7 mouse cellular contexts compared by ENCODE assay signal in genomic region chr7:122288605-122289242, GRCm38 (mm10). TPM values are rescaled to one million over a fixed set of nuclear protein-coding genes. Genes with fewer than 3 reads are reported as not detected.
A peak's percentile ranks its signal among the peaks of the same experiment; 100 is the strongest.
DNase-seq lines count a peak whose midpoint lies in the region; ATAC-seq and TF ChIP-seq lines count a peak whose summit lies in the region.

TSS of gene Prkcb (plus strand) at chr7:122288751.

- no peak for TF ChIP-seq CTCF in bone marrow macrophage, adult 2 months (IDR thresholded peaks at IDR 0.05; ENCODE audit: low read depth, low read length)
- no peak for TF ChIP-seq CTCF in spleen, adult 2 months (IDR thresholded peaks at IDR 0.05; ENCODE audit: extremely low read depth, insufficient read depth, insufficient read length, insufficient replicate concordance)

- H3K9ac ChIP-seq in embryonic facial prominence, embryonic 15.5 days = peak within 1 kb of the TSS; percentile 15; the same call in 1 of the 2 replicates
- peak within 1 kb of the TSS; percentile 61; the same call in 1 of the 2 replicates for H3K9ac ChIP-seq in heart, embryonic 11.5 days (ENCODE audit: low read depth, low read length)
- H3K9ac ChIP-seq in kidney, embryonic 16.5 days (replicated peaks; ENCODE audit: low read length) = peak within 1 kb of the TSS; percentile 48; the same call in 1 of the 2 replicates
- H3K9ac ChIP-seq in limb, embryonic 15.5 days = peak within 1 kb of the TSS; percentile 39
- peak within 1 kb of the TSS; percentile 83 for H3K9ac ChIP-seq in midbrain, embryonic 16.5 days (ENCODE audit: low read depth, low read length)

- H3K4me1 ChIP-seq in bone marrow macrophage, adult 2 months (ENCODE audit: control insufficient read depth, insufficient read depth, low read length) = no peaks in the 10 kb centered on the region
- H3K4me1 ChIP-seq in embryonic facial prominence, embryonic 15.5 days = peaks cover 16% of the 10 kb centered on the region
- H3K4me1 ChIP-seq in heart, embryonic 11.5 days (ENCODE audit: control insufficient read depth, insufficient read depth, low read length) = peaks cover 8% of the 10 kb centered on the region; the same call in 1 of the 2 replicates
- peaks cover 17% of the 10 kb centered on the region for H3K4me1 ChIP-seq in kidney, embryonic 16.5 days (ENCODE audit: insufficient read depth, low read length)
- peaks cover 15% of the 10 kb centered on the region for H3K4me1 ChIP-seq in limb, embryonic 15.5 days
- H3K4me1 ChIP-seq in midbrain, embryonic 16.5 days (ENCODE audit: control insufficient read depth, insufficient read depth, low read length) = peaks cover 13% of the 10 kb centered on the region
- H3K4me1 ChIP-seq in spleen, adult 2 months (ENCODE audit: control insufficient read depth, insufficient read depth, insufficient read length) = peaks cover 16% of the 10 kb centered on the region; the same call in 1 of the 2 replicates

- no peaks in the 10 kb centered on the region for H3K9me3 ChIP-seq in embryonic facial prominence, embryonic 15.5 days (replicated peaks)
- H3K9me3 ChIP-seq in heart, embryonic 11.5 days (replicated peaks; ENCODE audit: control insufficient read depth, low read length) = no peaks in the 10 kb centered on the region
- no peaks in the 10 kb centered on the region for H3K9me3 ChIP-seq in kidney, embryonic 16.5 days (ENCODE audit: low read length)
- H3K9me3 ChIP-seq in limb, embryonic 15.5 days = no peaks in the 10 kb centered on the region
- no peaks in the 10 kb centered on the region for H3K9me3 ChIP-seq in midbrain, embryonic 16.5 days (replicated peaks; ENCODE audit: control insufficient read depth, low read length, poor library complexity, severe bottlenecking)

- 7% methylated on average over 32 of the region's 42 CpGs for WGBS in embryonic facial prominence, embryonic 15.5 days
- 8% methylated on average over 33 of the region's 42 CpGs for WGBS in heart, embryonic 11.5 days (ENCODE audit: insufficient replicate concordance)
- 11% methylated on average over 23 of the region's 42 CpGs for WGBS in kidney, embryonic 16.5 days
- 5% methylated on average over 40 of the region's 42 CpGs for WGBS in limb, embryonic 15.5 days
- WGBS in midbrain, embryonic 16.5 days = 3% methylated on average over 41 of the region's 42 CpGs
- WGBS in spleen, adult 2 months = 15% methylated on average over 21 of the region's 42 CpGs

- peak within 1 kb of the TSS; percentile 87 for H3K4me3 ChIP-seq in bone marrow macrophage, adult 2 months (ENCODE audit: insufficient read depth, low read length)
- H3K4me3 ChIP-seq in embryonic facial prominence, embryonic 15.5 days (replicated peaks) = peak within 1 kb of the TSS; percentile 57
- H3K4me3 ChIP-seq in heart, embryonic 11.5 days (ENCODE audit: low read depth, low read length) = peak within 1 kb of the TSS; percentile 70
- H3K4me3 ChIP-seq in kidney, embryonic 16.5 days (ENCODE audit: low read length) = peak within 1 kb of the TSS; percentile 61
- peak within 1 kb of the TSS; percentile 59 for H3K4me3 ChIP-seq in limb, embryonic 15.5 days
- H3K4me3 ChIP-seq in midbrain, embryonic 16.5 days (ENCODE audit: low read depth, low read length) = peak within 1 kb of the TSS; percentile 74
- peak within 1 kb of the TSS; percentile 80 for H3K4me3 ChIP-seq in spleen, adult 2 months (ENCODE audit: extremely low read depth, insufficient read depth, insufficient read length)

- H3K4me2 ChIP-seq in embryonic facial prominence, embryonic 15.5 days (replicated peaks) = peak within 1 kb of the TSS; percentile 98
- H3K4me2 ChIP-seq in heart, embryonic 11.5 days = peak within 1 kb of the TSS; percentile 94
- peak within 1 kb of the TSS; percentile 97 for H3K4me2 ChIP-seq in kidney, embryonic 16.5 days (replicated peaks; ENCODE audit: low read depth, low read length)
- H3K4me2 ChIP-seq in limb, embryonic 15.5 days = peak within 1 kb of the TSS; percentile 97
- H3K4me2 ChIP-seq in midbrain, embryonic 16.5 days (ENCODE audit: low read length) = peak within 1 kb of the TSS; percentile 90

- H3K36me3 ChIP-seq in embryonic facial prominence, embryonic 15.5 days = no peaks in the 10 kb centered on the region
- H3K36me3 ChIP-seq in heart, embryonic 11.5 days (ENCODE audit: control insufficient read depth, insufficient read depth, low read length) = no peaks in the 10 kb centered on the region
- H3K36me3 ChIP-seq in kidney, embryonic 16.5 days (ENCODE audit: insufficient read depth, low read length) = no peaks in the 10 kb centered on the region
- no peaks in the 10 kb centered on the region for H3K36me3 ChIP-seq in limb, embryonic 15.5 days
- H3K36me3 ChIP-seq in midbrain, embryonic 16.5 days (ENCODE audit: control insufficient read depth, insufficient read depth, low read length) = no peaks in the 10 kb centered on the region
- peaks cover 5% of the 10 kb centered on the region for H3K36me3 ChIP-seq in spleen, adult 2 months (ENCODE audit: control insufficient read depth, insufficient read depth, low read length)

- H3K27me3 ChIP-seq in embryonic facial prominence, embryonic 15.5 days = peaks cover 53% of the 10 kb centered on the region
- peaks cover 34% of the 10 kb centered on the region for H3K27me3 ChIP-seq in heart, embryonic 11.5 days (ENCODE audit: control insufficient read depth, insufficient read depth, low read length)
- H3K27me3 ChIP-seq in kidney, embryonic 16.5 days (ENCODE audit: insufficient read depth, low read length) = peaks cover 41% of the 10 kb centered on the region
- H3K27me3 ChIP-seq in limb, embryonic 15.5 days = peaks cover 50% of the 10 kb centered on the region
- no peaks in the 10 kb centered on the region for H3K27me3 ChIP-seq in midbrain, embryonic 16.5 days (ENCODE audit: control insufficient read depth, insufficient read depth, low read depth, low read length)
- H3K27me3 ChIP-seq in spleen, adult 2 months (ENCODE audit: control insufficient read depth, insufficient read depth, low read length) = no peaks in the 10 kb centered on the region

- DNase-seq in spleen, adult 2 months (ENCODE audit: low read depth in 1 of 2, low spot score in 2 of 2) = peak; percentile 77 to 86

- no peak within 1 kb of the TSS for H3K27ac ChIP-seq in bone marrow macrophage, adult 2 months (ENCODE audit: insufficient read depth, low read depth, low read length)
- no peak within 1 kb of the TSS for H3K27ac ChIP-seq in embryonic facial prominence, embryonic 15.5 days (replicated peaks)
- no peak within 1 kb of the TSS for H3K27ac ChIP-seq in heart, embryonic 11.5 days (ENCODE audit: low read depth, low read length)
- no peak within 1 kb of the TSS for H3K27ac ChIP-seq in kidney, embryonic 16.5 days (ENCODE audit: low read length)
- no peak within 1 kb of the TSS for H3K27ac ChIP-seq in limb, embryonic 15.5 days
- peak within 1 kb of the TSS; percentile 73 for H3K27ac ChIP-seq in midbrain, embryonic 16.5 days (ENCODE audit: low read length)
- peak within 1 kb of the TSS; percentile 84 for H3K27ac ChIP-seq in spleen, adult 2 months (ENCODE audit: insufficient read depth, low read length)

- no peak for TF ChIP-seq POLR2A in bone marrow macrophage, adult 2 months (IDR thresholded peaks at IDR 0.05; ENCODE audit: borderline replicate concordance, low read depth, low read length)
- TF ChIP-seq POLR2A in spleen, adult 2 months (IDR thresholded peaks at IDR 0.05; ENCODE audit: low read depth, low read length) = peak; percentile 54

- ATAC-seq in embryonic facial prominence, embryonic 15.5 days (ENCODE audit: insufficient number of reproducible peaks, low FRiP score, low TSS enrichment, low read depth) = peak; percentile 41
- ATAC-seq in heart, embryonic 11.5 days (replicated peaks; ENCODE audit: insufficient number of reproducible peaks, low FRiP score, low TSS enrichment) = peak; percentile 81
- peak; percentile 85 for ATAC-seq in kidney, embryonic 16.5 days (ENCODE audit: low FRiP score, low TSS enrichment)
- peak; percentile 74; the same call in 1 of the 2 replicates for ATAC-seq in limb, embryonic 15.5 days (ENCODE audit: insufficient number of reproducible peaks, low FRiP score, low TSS enrichment, low read depth)
- ATAC-seq in midbrain, embryonic 16.5 days = peak; percentile 90

RNA-seq across cellular contexts. Expression of gene Prkcb, which starts in this region (rescaled TPM):
- 196 and 203 TPM in 2 replicates for polyA plus RNA-seq in bone marrow macrophage, adult 2 months (2012; ENCODE audit: insufficient read depth, insufficient read length, missing spikeins)
- 8.7 and 10.1 TPM in 2 replicates for polyA plus RNA-seq in embryonic facial prominence, embryonic 15.5 days (2015; fragmentation: Nextera tagmentation; extraction: Ambion mirVana)
- 11.7 and 13.3 TPM in 2 replicates for polyA plus RNA-seq in heart, embryonic 11.5 days (2014; fragmentation: Nextera tagmentation; extraction: Ambion mirVana)
- 3.5 and 4.8 TPM in 2 replicates for polyA plus RNA-seq in kidney, embryonic 16.5 days (2015; fragmentation: Nextera tagmentation; extraction: Ambion mirVana)
- 8.4 and 10.2 TPM in 2 replicates for polyA plus RNA-seq in limb, embryonic 15.5 days (2015; fragmentation: Nextera tagmentation; extraction: Ambion mirVana)
- 116 and 148 TPM in 2 replicates for polyA plus RNA-seq in midbrain, embryonic 16.5 days (2015; fragmentation: Nextera tagmentation; extraction: Ambion mirVana)
- polyA plus RNA-seq in spleen, adult 2 months (2012; rRNA removed) = 106 and 118 TPM in 2 replicates

Comparison
In these comparisons a context has a peak if more than half of its experiments do, and no peak if none do; other contexts are left out.
1. H3K27ac ChIP-seq: peak in midbrain, embryonic 16.5 days (single experiment) and spleen, adult 2 months (single experiment); none in bone marrow macrophage, adult 2 months (single experiment), embryonic facial prominence, embryonic 15.5 days (single experiment), heart, embryonic 11.5 days (single experiment), kidney, embryonic 16.5 days (single experiment) and limb, embryonic 15.5 days (single experiment).
2. H3K9ac ChIP-seq: peak in every context shown above with its lines; median percentile 83 in midbrain, embryonic 16.5 days; 61 in heart, embryonic 11.5 days; 48 in kidney, embryonic 16.5 days; 39 in limb, embryonic 15.5 days; 15 in embryonic facial prominence, embryonic 15.5 days.
3. Peak in every context shown above with its lines, with median percentiles within 50 percentile points of each other: H3K4me3 ChIP-seq, ATAC-seq and H3K4me2 ChIP-seq.